Mouse (Mus musculus): ENCODE data around the gene Hist2h2bb.

DNA sequence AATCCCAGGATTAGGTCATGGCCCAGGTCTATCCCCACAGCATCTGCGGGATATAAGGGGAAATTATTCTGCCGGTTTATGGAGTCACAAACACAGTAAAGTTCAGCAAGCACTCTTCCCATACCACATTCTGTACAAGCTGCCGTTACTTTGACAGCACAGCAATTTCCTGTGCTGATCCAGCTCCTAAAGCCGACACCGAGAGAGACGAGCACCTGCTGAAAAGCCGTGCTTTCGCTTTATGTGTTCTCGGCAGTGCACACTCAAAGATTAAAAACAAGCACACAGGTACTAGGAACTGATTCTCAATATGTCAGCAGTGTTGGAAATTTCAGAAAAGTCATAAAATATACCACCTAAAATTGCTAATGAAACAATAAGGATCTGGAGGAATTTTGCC is 37.0 kb downstream of the Hist2h2bb start:
- TF ChIP-seq MAFK (IDR thresholded peaks at IDR 0.05; ENCODE audit: borderline replicate concordance, low read depth, low read length) = no peak
- TF ChIP-seq ELF1 (IDR thresholded peaks at IDR 0.05; ENCODE audit: low read depth, low read length) = no peak
- no peak for TF ChIP-seq CTCF (IDR thresholded peaks at IDR 0.05 in 2 of 3, conservative IDR thresholded peaks at IDR 0.05 in 1 of 3; ENCODE audit: control insufficient read depth in 1 of 3, insufficient read depth in 1 of 3, low read depth in 2 of 3, low read length in 3 of 3, poor library complexity in 1 of 3, severe bottlenecking in 1 of 3)
- no peak for TF ChIP-seq GATA1 (IDR thresholded peaks at IDR 0.05; ENCODE audit: low read depth, low read length)
- TF ChIP-seq ZMIZ1 (IDR thresholded peaks at IDR 0.05; ENCODE audit: low read depth, low read length) = no peak
- no peak for TF ChIP-seq POLR2A (IDR thresholded peaks at IDR 0.05; ENCODE audit: control insufficient read depth in 1 of 2, insufficient read depth in 1 of 2, low read depth in 1 of 2, low read length in 2 of 2, poor library complexity in 1 of 2)
- no peak for TF ChIP-seq TAL1 (IDR thresholded peaks at IDR 0.05; ENCODE audit: low read length)
- no peak for TF ChIP-seq EP300 (IDR thresholded peaks at IDR 0.05; ENCODE audit: low read depth in 1 of 2, low read length in 2 of 2)
- TF ChIP-seq TCF12 (IDR thresholded peaks at IDR 0.05; ENCODE audit: low read depth, low read length) = no peak
- TF ChIP-seq POLR2AphosphoS2 (IDR thresholded peaks at IDR 0.05; ENCODE audit: low read length) = no peak
- no peak for TF ChIP-seq RCOR1 (IDR thresholded peaks at IDR 0.05; ENCODE audit: low read depth, low read length)
